Mouse (Mus musculus) E14TG2a.4 (cell line): ENCODE data around the gene Gbp7.

Experiments
- H3K27me3 ChIP-seq: 2 replicates; pipeline ENCODE4 v1.6.1; 2014; ENCODE audit warnings: low read length, control low read depth; ENCODE audit not compliant: insufficient read depth
- H3K36me3 ChIP-seq: 2 replicates; pipeline ENCODE4 v1.6.1; 2014; ENCODE audit warnings: low read length, control low read depth; ENCODE audit not compliant: insufficient read depth
- H3K4me1 ChIP-seq: replicated peaks from 2 replicates; pipeline ENCODE4 v1.6.1; 2014; ENCODE audit warnings: low read depth, low read length, control low read depth
- H3K4me3 ChIP-seq: replicated peaks from 2 replicates; pipeline ENCODE4 v1.5.1; 2014; ENCODE audit warnings: mild to moderate bottlenecking, low read length
- H3K9me3 ChIP-seq: 2 replicates; pipeline ENCODE4 v1.6.1; 2014; ENCODE audit warnings: low read length, control low read depth
- CTCF ChIP-seq: conservative IDR thresholded peaks from 2 replicates; pipeline ENCODE4 v1.5.1; 2014; ENCODE audit warnings: low read length
- NANOG ChIP-seq: IDR thresholded peaks from 2 replicates; pipeline ENCODE4 v1.6.1; 2014; ENCODE audit warnings: borderline replicate concordance, low read length, mixed read lengths
- POU5F1 ChIP-seq: IDR thresholded peaks from 2 replicates; pipeline ENCODE4 v1.6.1; 2014; ENCODE audit warnings: low read length, borderline replicate concordance

The Gbp7 gene

DNA sequence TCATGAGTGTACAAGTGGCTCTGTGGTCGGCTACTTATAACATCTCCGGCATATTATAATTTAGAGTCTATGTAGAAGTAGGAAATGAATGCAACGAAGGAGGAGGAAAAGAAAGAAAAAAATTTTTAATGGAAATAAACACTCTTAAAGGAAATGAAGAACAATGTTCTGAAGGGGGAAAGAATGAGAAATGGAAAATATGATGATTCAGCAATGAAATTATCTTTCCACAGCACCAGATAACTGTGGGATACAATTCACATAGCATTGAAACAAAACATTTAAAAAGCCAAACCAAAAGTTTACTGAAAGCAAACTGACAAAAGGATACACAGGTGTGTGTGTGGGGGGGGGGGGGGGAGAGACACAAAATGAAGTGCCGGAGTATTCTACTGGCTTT, 52.9 kb downstream of the Gbp7 start:
- Histone ChIP-seq H3K9me3 (no peaks in the 10 kb centered on the region), H3K27me3 (no peaks in the 10 kb centered on the region), H3K4me1 (no peaks in the 10 kb centered on the region), H3K4me3 (no peak overlapping the region), H3K36me3 (no peaks in the 10 kb centered on the region)
- TF ChIP-seq POU5F1 (no peak), NANOG (no peak), CTCF (no peak)

DNA sequence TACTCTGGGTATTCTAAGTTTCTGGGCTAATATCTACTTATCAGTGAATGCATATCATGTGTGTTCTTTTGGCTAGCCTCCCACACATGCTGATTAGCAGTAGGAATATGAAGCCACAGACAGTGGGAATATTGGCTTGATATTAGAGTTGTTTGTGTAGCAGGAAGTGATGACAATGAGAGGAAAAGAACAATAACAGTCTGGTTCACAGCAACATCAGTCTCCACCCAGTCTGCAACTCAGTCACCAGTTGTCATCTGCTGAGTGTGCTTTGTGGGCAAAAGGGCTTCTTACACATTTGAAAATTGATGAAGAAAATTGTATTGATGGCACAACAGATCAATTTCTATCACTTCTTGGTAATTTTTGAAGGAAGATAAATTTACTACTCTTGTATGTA, 57.2 kb downstream of the Gbp7 start:
- H3K4me1 ChIP-seq = no peaks in the 10 kb centered on the region
- H3K4me3 ChIP-seq = no peak overlapping the region
- H3K9me3 ChIP-seq = no peaks in the 10 kb centered on the region
- TF ChIP-seq CTCF (no peak), POU5F1 (no peak), NANOG (no peak)
- H3K36me3 ChIP-seq = no peaks in the 10 kb centered on the region
- no peaks in the 10 kb centered on the region for H3K27me3 ChIP-seq

DNA sequence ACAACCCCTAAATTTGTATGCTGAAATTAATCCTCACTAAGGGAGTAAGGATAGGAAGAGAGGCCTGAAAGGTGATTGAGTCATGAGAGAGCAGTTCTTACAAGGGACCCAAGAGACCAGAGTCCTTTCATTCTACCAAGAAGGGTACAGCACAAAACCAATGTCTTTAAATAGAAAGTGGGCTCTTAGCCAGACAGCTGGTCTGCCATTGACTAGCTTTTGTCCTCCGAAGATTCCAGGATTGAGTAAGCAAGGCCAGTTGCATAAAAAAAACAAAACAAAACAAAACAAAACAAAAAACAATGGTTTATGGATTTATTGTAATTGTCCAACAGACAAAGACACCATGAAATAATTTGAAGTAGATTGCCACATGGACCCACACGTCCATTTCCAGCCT, 58.7 kb downstream of the Gbp7 start:
- Histone ChIP-seq H3K27me3 (no peaks in the 10 kb centered on the region), H3K36me3 (no peaks in the 10 kb centered on the region), H3K4me1 (no peaks in the 10 kb centered on the region), H3K9me3 (no peaks in the 10 kb centered on the region), H3K4me3 (no peak overlapping the region)
- no peak for TF ChIP-seq NANOG
- TF ChIP-seq POU5F1 = no peak
- TF ChIP-seq CTCF = no peak

DNA sequence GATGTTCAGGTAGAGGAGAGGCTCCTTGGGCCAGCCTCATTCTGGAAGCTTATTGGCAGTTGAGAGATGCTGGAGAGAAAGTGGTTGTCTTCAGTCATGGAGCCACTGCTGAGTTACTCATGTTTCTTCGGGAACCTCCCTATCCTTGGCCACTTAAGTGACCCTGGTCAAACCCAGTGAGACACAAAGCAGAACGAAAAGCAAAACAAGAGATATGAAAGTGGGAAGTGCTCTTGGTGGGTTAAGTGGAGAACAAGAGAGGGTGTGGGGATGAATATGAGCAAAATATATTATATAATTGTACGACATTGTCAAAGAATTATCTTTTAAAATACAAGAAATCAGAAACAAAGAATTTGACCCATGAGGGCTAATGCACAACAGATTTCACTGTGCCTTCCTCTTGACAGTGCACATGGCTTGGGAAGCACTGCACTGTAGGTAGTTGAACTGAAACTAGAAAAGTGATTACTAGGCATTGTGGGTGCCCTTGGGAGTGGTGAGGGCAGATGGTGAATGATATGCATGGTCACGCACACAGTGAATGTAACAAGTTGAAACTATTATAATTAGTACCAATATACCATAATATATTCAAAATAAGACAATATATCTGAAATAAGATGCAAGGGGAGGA, 60.4 kb downstream of the Gbp7 start:
- TF ChIP-seq POU5F1 = no peak
- TF ChIP-seq CTCF = no peak
- TF ChIP-seq NANOG = no peak
- no peaks in the 10 kb centered on the region for H3K36me3 ChIP-seq

DNA sequence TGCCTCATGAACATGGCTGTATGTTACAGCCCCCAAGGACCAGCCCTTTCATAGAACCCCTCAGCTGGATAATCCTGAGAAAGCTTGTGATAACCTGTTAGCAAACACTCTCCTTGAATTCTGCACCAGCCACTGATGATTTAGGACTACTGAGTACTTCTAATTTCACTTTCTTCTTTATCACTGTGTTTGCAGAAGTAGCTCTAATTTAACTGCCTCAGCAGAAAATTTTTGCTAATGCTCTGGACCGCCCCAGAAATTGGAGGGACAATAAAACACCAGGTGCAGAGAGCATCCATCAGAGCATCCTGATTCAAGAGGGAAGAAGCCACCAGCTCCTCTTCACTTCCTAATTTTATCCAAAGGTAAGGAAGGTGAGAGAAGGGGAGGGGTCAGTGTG, 64.4 kb downstream of the Gbp7 start, which contains the start of gene Gbp2b:
Gbp2b (plus strand) TSS at position 301 of the 400 bp plus-strand sequence.
- TF ChIP-seq POU5F1 (no peak), NANOG (no peak), CTCF (no peak)
- no peaks in the 10 kb centered on the region for H3K36me3 ChIP-seq
- H3K27me3 ChIP-seq = no peaks in the 10 kb centered on the region
- H3K9me3 ChIP-seq = no peaks in the 10 kb centered on the region
- no peaks in the 10 kb centered on the region for H3K4me1 ChIP-seq
- H3K4me3 ChIP-seq = no peak within 1 kb of the TSS

More for the DNA sequence above, 60.4 kb downstream of the Gbp7 start:
- Histone ChIP-seq H3K27me3 (no peaks in the 10 kb centered on the region), H3K9me3 (no peaks in the 10 kb centered on the region), H3K4me1 (no peaks in the 10 kb centered on the region), H3K4me3 (no peak overlapping the region)

DNA sequence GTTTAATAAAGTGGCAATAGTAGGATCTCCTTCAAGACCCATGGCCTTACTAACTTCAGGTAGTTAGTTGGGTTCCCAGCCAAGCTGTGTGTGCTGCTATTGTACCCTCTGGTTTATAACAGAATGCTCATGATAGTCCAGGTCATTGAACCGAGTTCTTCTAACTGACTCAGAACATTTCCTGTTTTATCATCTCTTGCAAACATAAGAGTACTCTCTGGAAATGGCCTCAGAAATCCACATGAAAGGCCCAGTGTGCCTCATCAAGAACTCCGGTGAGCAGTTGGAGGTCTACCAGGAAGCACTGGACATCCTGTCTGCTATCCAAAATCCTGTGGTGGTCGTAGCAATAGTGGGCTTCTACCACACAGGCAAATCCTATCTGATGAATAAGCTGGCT, 67.8 kb downstream of the Gbp7 start:
- Histone ChIP-seq H3K36me3 (no peaks in the 10 kb centered on the region), H3K9me3 (no peaks in the 10 kb centered on the region), H3K4me3 (no peak overlapping the region), H3K27me3 (no peaks in the 10 kb centered on the region), H3K4me1 (no peaks in the 10 kb centered on the region)
- no peak for TF ChIP-seq NANOG
